Mouse (Mus musculus) CH12.LX (cell line): Measurements from ENCODE around the gene E4f1. TPM values are rescaled to one million over a fixed set of nuclear protein-coding genes. Genes with fewer than 3 reads are reported as not detected.

Source experiments
- DNase-seq: peaks from one replicate; pipeline ENCODE4 v3.0.0-alpha.2; 2013; ENCODE audit errors: extremely low read depth
- H3K27ac ChIP-seq: 2 replicates; pipeline ENCODE4 v1.5.1; 2012; ENCODE audit warnings: low read depth, mild to moderate bottlenecking, control low read depth, moderate library complexity; ENCODE audit not compliant: insufficient read depth
- H3K27me3 ChIP-seq: replicated peaks from 2 replicates; pipeline ENCODE3; 2012; ENCODE audit warnings: inconsistent platforms
- H3K36me3 ChIP-seq, 2 experiments: replicated peaks in 1 of 2; 2 replicates each; pipeline versions ENCODE3 to v1.6.1; 2012; ENCODE audit warnings: inconsistent platforms in 1 of 2, low read length in 1 of 2, mild to moderate bottlenecking in 1 of 2, mixed read lengths in 1 of 2, moderate library complexity in 1 of 2; ENCODE audit not compliant: control insufficient read depth in 1 of 2, insufficient read depth in 1 of 2
- H3K4me1 ChIP-seq, 2 experiments: 2 replicates each; pipeline ENCODE4 v1.6.1; 2012; ENCODE audit warnings: inconsistent platforms in 1 of 2, moderate library complexity in 1 of 2; ENCODE audit not compliant: insufficient read depth in 2 of 2, control insufficient read depth in 1 of 2
- H3K4me2 ChIP-seq: 2 replicates; pipeline ENCODE4 v1.6.1; 2012; ENCODE audit warnings: low read depth, mild to moderate bottlenecking, control low read depth; ENCODE audit not compliant: poor library complexity, insufficient read depth, severe bottlenecking
- H3K4me3 ChIP-seq, 3 experiments: fragments of 150-350 bp in 1 of 3; sonication (generic) in 1 of 3; replicated peaks in 1 of 3; 2 replicates each; pipeline versions ENCODE3 to v1.5.1; 2011 to 2012; ENCODE audit warnings: low read depth in 2 of 3, low read length in 2 of 3, mild to moderate bottlenecking in 2 of 3, moderate library complexity in 2 of 3, control low read depth in 1 of 3, improper control_type of control experiment in 1 of 3, inconsistent platforms in 1 of 3, mixed read lengths in 1 of 3; ENCODE audit not compliant: poor library complexity in 1 of 3
- H3K79me2 ChIP-seq: replicated peaks from 2 replicates; pipeline ENCODE4 v1.6.1; 2012; ENCODE audit warnings: mild to moderate bottlenecking, moderate library complexity; ENCODE audit not compliant: control insufficient read depth, poor library complexity, insufficient read depth, severe bottlenecking; ENCODE audit errors: extremely low read depth
- H3K9ac ChIP-seq: 2 replicates; pipeline ENCODE4 v1.6.1; 2012; ENCODE audit warnings: low read depth, mild to moderate bottlenecking, control low read depth, moderate library complexity; ENCODE audit not compliant: insufficient read depth
- H3K9me3 ChIP-seq: replicated peaks from 2 replicates; pipeline ENCODE3; 2012; ENCODE audit warnings: low read length, inconsistent platforms, mixed read lengths
- CTCF ChIP-seq, 2 experiments: IDR thresholded peaks in 1 of 2; conservative IDR thresholded peaks in 1 of 2; 2 replicates each; pipeline ENCODE4 v1.5.1; 2011 to 2012; ENCODE audit warnings: low read depth in 2 of 2, low read length in 2 of 2, improper control_type of control experiment in 1 of 2, inconsistent platforms in 1 of 2, mild to moderate bottlenecking in 1 of 2, moderate library complexity in 1 of 2
- EP300 ChIP-seq: IDR thresholded peaks from 2 replicates; pipeline ENCODE4 v1.6.1; 2011; ENCODE audit warnings: low read length, improper control_type of control experiment
- IRF4 ChIP-seq: IDR thresholded peaks from 2 replicates; pipeline ENCODE4 v1.6.1; 2014; ENCODE audit warnings: low read depth, mild to moderate bottlenecking, inconsistent platforms, low read length, improper control_type of control experiment
- JUND ChIP-seq: conservative IDR thresholded peaks from 2 replicates; pipeline ENCODE4 v1.6.1; 2011; ENCODE audit warnings: low read depth, low read length, improper control_type of control experiment
- MAFK ChIP-seq: IDR thresholded peaks from 2 replicates; pipeline ENCODE4 v1.6.1; 2011; ENCODE audit warnings: low read length, improper control_type of control experiment; ENCODE audit not compliant: insufficient replicate concordance
- MAX ChIP-seq: IDR thresholded peaks from 2 replicates; pipeline ENCODE4 v1.6.1; 2011; ENCODE audit warnings: low read length, improper control_type of control experiment
- MAZ ChIP-seq: IDR thresholded peaks from 2 replicates; pipeline ENCODE4 v1.6.1; 2012; ENCODE audit warnings: low read depth, mild to moderate bottlenecking, inconsistent platforms, low read length, improper control_type of control experiment, moderate library complexity
- NELFE ChIP-seq: IDR thresholded peaks from 2 replicates; pipeline ENCODE4 v1.6.1; 2011; ENCODE audit warnings: low read depth, low read length, improper control_type of control experiment
- POLR2AphosphoS2 ChIP-seq: IDR thresholded peaks from 2 replicates; pipeline ENCODE4 v1.6.1; 2011; ENCODE audit warnings: low read depth, low read length, improper control_type of control experiment
- RAD21 ChIP-seq: IDR thresholded peaks from 2 replicates; pipeline ENCODE4 v1.6.1; 2011; ENCODE audit warnings: low read depth, mild to moderate bottlenecking, low read length, improper control_type of control experiment, moderate library complexity
- RCOR1 ChIP-seq: conservative IDR thresholded peaks from 2 replicates; pipeline ENCODE4 v1.6.1; 2012; ENCODE audit warnings: low read depth, mild to moderate bottlenecking, inconsistent platforms, low read length, improper control_type of control experiment
- SIN3A ChIP-seq: IDR thresholded peaks from 2 replicates; pipeline ENCODE4 v1.6.1; 2012; ENCODE audit warnings: low read length, improper control_type of control experiment, inconsistent platforms
- SMC3 ChIP-seq: IDR thresholded peaks from 2 replicates; pipeline ENCODE4 v1.6.1; 2011; ENCODE audit warnings: low read depth, low read length, improper control_type of control experiment
- TBP ChIP-seq: conservative IDR thresholded peaks from 2 replicates; pipeline ENCODE4 v1.6.1; 2011; ENCODE audit warnings: low read depth, low read length, improper control_type of control experiment
- USF1 ChIP-seq: IDR thresholded peaks from 2 replicates; pipeline ENCODE4 v1.6.1; 2014; ENCODE audit warnings: low read depth, mild to moderate bottlenecking, inconsistent platforms, low read length, improper control_type of control experiment
- USF2 ChIP-seq: conservative IDR thresholded peaks from 2 replicates; pipeline ENCODE4 v1.6.1; 2011; ENCODE audit warnings: low read depth, low read length, improper control_type of control experiment
- ZC3H11A ChIP-seq: IDR thresholded peaks from 2 replicates; pipeline ENCODE4 v1.6.1; 2012; ENCODE audit warnings: low read depth, mild to moderate bottlenecking, inconsistent platforms, low read length, improper control_type of control experiment
- dilution Hi-C: fragments of 300-500 bp; cut with MboI; formaldehyde crosslinking; loops from 2 replicates; pipeline ENCODE4 v1.14.3; 2020; ENCODE audit warnings: low sequenced_read_pairs; ENCODE audit not compliant: extremely low pct_unique_long_range_greater_than_20kb, extremely low pct_ligation_motif_present
- in situ Hi-C: fragments of 300-500 bp; cut with MboI; formaldehyde crosslinking; loops from 3 replicates; pipeline ENCODE4 v1.14.3; 2019; ENCODE audit warnings: low sequenced_read_pairs, low pct_ligation_motif_present, low pct_unique_long_range_greater_than_20kb, mixed read lengths
- polyA plus RNA-seq: library from polyadenylated mRNA; unstranded; fragments of >175 nt; gene quantifications from 2 replicates; pipeline ENCODE4 v1.2.1, GENCODE M21; 2012; ENCODE audit warnings: low read depth; ENCODE audit not compliant: insufficient read length
- total RNA-seq, 2 experiments: library from RNA; depleted of rRNA; stranded (reverse); fragments of 300-350 nt in 1 of 2; fragments of >200 nt in 1 of 2; gene quantifications; 2 replicates each; pipeline ENCODE4 v1.2.3; 2012 to 2014

Gene E4f1
- total and polyA plus RNA-seq, 3 experiments, result 10.2 to 22.7 (median 16.2) TPM

GRCm38 (mm10) chr17:24494627-24495335, 24.7 kb upstream of the E4f1 start:
- peaks cover 30% of the 10 kb centered on the region for H3K27me3 ChIP-seq
- dilution Hi-C loops (no loop called here), in situ Hi-C loops (no loop called here)
- H3K9me3 ChIP-seq, result no peaks in the 10 kb centered on the region
- DNase-seq, result peak; percentile 66
- peak; percentile 64 to 85 for TF ChIP-seq CTCF (conservative IDR thresholded peaks at IDR 0.05 in 1 of 2, IDR thresholded peaks at IDR 0.05 in 1 of 2; ENCODE audit: low read depth in 2 of 2, low read length in 2 of 2)
- TF ChIP-seq SIN3A, result no peak
- TF ChIP-seq USF2, result no peak
- TF ChIP-seq RAD21, result peak; percentile 78
- peak; percentile 68 for TF ChIP-seq SMC3
- 0 out of 2 replicates have a peak, but pooled peaks have one; percentile 20 for TF ChIP-seq ZC3H11A
- TF ChIP-seq NELFE, result 0 out of 2 replicates have a peak, but pooled peaks have one; percentile 23
- no peak overlapping the region for H3K4me3 ChIP-seq
- no peak overlapping the region for H3K27ac ChIP-seq
- no peaks in the 10 kb centered on the region for H3K36me3 ChIP-seq
- no peak overlapping the region for H3K4me2 ChIP-seq
- no peak overlapping the region for H3K9ac ChIP-seq
- no peaks in the 10 kb centered on the region for H3K4me1 ChIP-seq
- no peaks in the 10 kb centered on the region for H3K79me2 ChIP-seq

GRCm38 (mm10) chr17:24490399-24490798, 20.3 kb upstream of the E4f1 start:
- H3K27me3 ChIP-seq, result peaks cover 53% of the 10 kb centered on the region

More at GRCm38 (mm10) chr17:24490399-24490798, 20.3 kb upstream of the E4f1 start:
- Histone ChIP-seq H3K79me2 (no peaks in the 10 kb centered on the region), H3K4me1 (peaks cover 3% of the 10 kb centered on the region in 2 experiments; a peak in 2 of 4 replicates), H3K27ac (no peak overlapping the region), H3K36me3 (no peaks in the 10 kb centered on the region), H3K9me3 (no peaks in the 10 kb centered on the region), H3K9ac (no peak overlapping the region), H3K4me3 (no peak overlapping the region), H3K4me2 (no peak overlapping the region)
- in situ Hi-C loops (no loop called here), dilution Hi-C loops (no loop called here)
- no peak for TF ChIP-seq USF1
- TF ChIP-seq POLR2AphosphoS2, result no peak
- TF ChIP-seq RCOR1, result no peak
- no peak for TF ChIP-seq MAX
- no peak for TF ChIP-seq EP300
- TF ChIP-seq IRF4, result no peak
- TF ChIP-seq TBP, result no peak
- TF ChIP-seq ZC3H11A, result no peak
- no peak for TF ChIP-seq JUND
- TF ChIP-seq MAZ, result no peak
- TF ChIP-seq USF2, result no peak
- no peak for TF ChIP-seq MAFK
- DNase-seq, result no peak
